Mouse (Mus musculus): ENCODE measurements around the gene Cabin1. TPM values are rescaled to one million over a fixed set of nuclear protein-coding genes. Genes with fewer than 3 reads are reported as not detected.

Cabin1 gene
- polyA plus RNA-seq, 1 experiment = 82.3 TPM

GRCm38 (mm10) chr10:75790773-75791172 is 26.6 kb upstream of the Cabin1 start:
- Histone ChIP-seq H3K4me3 (ENCODE audit: control insufficient read depth, insufficient read depth, low read length) (no peak overlapping the region), H3K4me1 (replicated peaks; ENCODE audit: control insufficient read depth, insufficient read depth, low read length) (no peaks in the 10 kb centered on the region), H3K27me3 (ENCODE audit: control insufficient read depth, insufficient read depth, low read length) (no peaks in the 10 kb centered on the region), H3K27ac (ENCODE audit: control insufficient read depth, insufficient read depth, low read length) (no peak overlapping the region), H3K36me3 (ENCODE audit: control insufficient read depth, insufficient read depth, low read length) (no peaks in the 10 kb centered on the region)
- DNase-seq = peak; percentile 28
- 20% methylated on average over 7 of the region's 7 CpGs for WGBS
- TF ChIP-seq POLR2A (IDR thresholded peaks at IDR 0.05; ENCODE audit: control insufficient read depth, extremely low read depth, insufficient read depth, low read length, poor library complexity) (no peak), CTCF (IDR thresholded peaks at IDR 0.05; ENCODE audit: borderline replicate concordance, control insufficient read depth, extremely low read depth, insufficient read depth, low read length, poor library complexity) (no peak)

- no peak overlapping the region for H3K4me3 ChIP-seq (ENCODE audit: control insufficient read depth, insufficient read depth, low read length)
- no peak overlapping the region for H3K27ac ChIP-seq (ENCODE audit: control insufficient read depth, insufficient read depth, low read length)
- TF ChIP-seq CTCF (IDR thresholded peaks at IDR 0.05; ENCODE audit: borderline replicate concordance, control insufficient read depth, extremely low read depth, insufficient read depth, low read length, poor library complexity) = no peak
- no peak for TF ChIP-seq POLR2A (IDR thresholded peaks at IDR 0.05; ENCODE audit: control insufficient read depth, extremely low read depth, insufficient read depth, low read length, poor library complexity)
- WGBS = 94% methylated on average over 5 of the region's 5 CpGs
- H3K36me3 ChIP-seq (ENCODE audit: control insufficient read depth, insufficient read depth, low read length) = no peaks in the 10 kb centered on the region
- DNase-seq = no peak
- no peaks in the 10 kb centered on the region for H3K27me3 ChIP-seq (ENCODE audit: control insufficient read depth, insufficient read depth, low read length)
- no peaks in the 10 kb centered on the region for H3K4me1 ChIP-seq (replicated peaks; ENCODE audit: control insufficient read depth, insufficient read depth, low read length)
These were observed 25.7 kb upstream of the Cabin1 start for GRCm38 (mm10) chr10:75789841-75790240.

- TF ChIP-seq POLR2A (IDR thresholded peaks at IDR 0.05; ENCODE audit: control insufficient read depth, extremely low read depth, insufficient read depth, low read length, poor library complexity) = no peak
- no peak for TF ChIP-seq CTCF (IDR thresholded peaks at IDR 0.05; ENCODE audit: borderline replicate concordance, control insufficient read depth, extremely low read depth, insufficient read depth, low read length, poor library complexity)
- Histone ChIP-seq H3K27ac (ENCODE audit: control insufficient read depth, insufficient read depth, low read length) (no peak overlapping the region), H3K4me3 (ENCODE audit: control insufficient read depth, insufficient read depth, low read length) (no peak overlapping the region), H3K36me3 (ENCODE audit: control insufficient read depth, insufficient read depth, low read length) (no peaks in the 10 kb centered on the region), H3K4me1 (replicated peaks; ENCODE audit: control insufficient read depth, insufficient read depth, low read length) (no peaks in the 10 kb centered on the region), H3K27me3 (ENCODE audit: control insufficient read depth, insufficient read depth, low read length) (no peaks in the 10 kb centered on the region)
- WGBS = 89% methylated on average over 6 of the region's 6 CpGs
- no peak for DNase-seq
These were observed 25.1 kb upstream of the Cabin1 start for GRCm38 (mm10) chr10:75789081-75789735.

GRCm38 (mm10) chr10:75788277-75788676 is 24.1 kb upstream of the Cabin1 start:
- no peak for DNase-seq
- Histone ChIP-seq H3K27ac (ENCODE audit: control insufficient read depth, insufficient read depth, low read length) (no peak overlapping the region), H3K27me3 (ENCODE audit: control insufficient read depth, insufficient read depth, low read length) (no peaks in the 10 kb centered on the region), H3K4me1 (replicated peaks; ENCODE audit: control insufficient read depth, insufficient read depth, low read length) (no peaks in the 10 kb centered on the region), H3K36me3 (ENCODE audit: control insufficient read depth, insufficient read depth, low read length) (no peaks in the 10 kb centered on the region), H3K4me3 (ENCODE audit: control insufficient read depth, insufficient read depth, low read length) (no peak overlapping the region)
- TF ChIP-seq CTCF (IDR thresholded peaks at IDR 0.05; ENCODE audit: borderline replicate concordance, control insufficient read depth, extremely low read depth, insufficient read depth, low read length, poor library complexity) (no peak), POLR2A (IDR thresholded peaks at IDR 0.05; ENCODE audit: control insufficient read depth, extremely low read depth, insufficient read depth, low read length, poor library complexity) (no peak)
- 93% methylated on average over 8 of the region's 8 CpGs for WGBS

GRCm38 (mm10) chr10:75785442-75785841 is 21.3 kb upstream of the Cabin1 start:
- TF ChIP-seq POLR2A (IDR thresholded peaks at IDR 0.05; ENCODE audit: control insufficient read depth, extremely low read depth, insufficient read depth, low read length, poor library complexity) (no peak), CTCF (IDR thresholded peaks at IDR 0.05; ENCODE audit: borderline replicate concordance, control insufficient read depth, extremely low read depth, insufficient read depth, low read length, poor library complexity) (no peak)

GRCm38 (mm10) chr10:75780769-75781578 is 16.8 kb upstream of the Cabin1 start, which contains the start of the genes Gm20441 and Gstt3:
Gene Gm20441, minus strand, starts transcription at chr10:75780954.
Gene Gstt3, minus strand, starts transcription at chr10:75781414.
- Histone ChIP-seq H3K36me3 (ENCODE audit: control insufficient read depth, insufficient read depth, low read length) (no peaks in the 10 kb centered on the region), H3K4me1 (replicated peaks; ENCODE audit: control insufficient read depth, insufficient read depth, low read length) (peaks cover 19% of the 10 kb centered on the region), H3K27me3 (ENCODE audit: control insufficient read depth, insufficient read depth, low read length) (0 out of 2 replicates have a peak, but pooled peaks cover 2% of the 10 kb centered on the region), H3K27ac (ENCODE audit: control insufficient read depth, insufficient read depth, low read length) (no peak within 1 kb of the TSS), H3K4me3 (ENCODE audit: control insufficient read depth, insufficient read depth, low read length) (peak within 1 kb of the TSS; percentile 39)
- WGBS = 2% methylated on average over 28 of the region's 28 CpGs
- DNase-seq = peak; percentile 24
- no peak for TF ChIP-seq CTCF (IDR thresholded peaks at IDR 0.05; ENCODE audit: borderline replicate concordance, control insufficient read depth, extremely low read depth, insufficient read depth, low read length, poor library complexity)
- TF ChIP-seq POLR2A (IDR thresholded peaks at IDR 0.05; ENCODE audit: control insufficient read depth, extremely low read depth, insufficient read depth, low read length, poor library complexity) = no peak

More at GRCm38 (mm10) chr10:75785442-75785841, 21.3 kb upstream of the Cabin1 start:
- Histone ChIP-seq H3K36me3 (ENCODE audit: control insufficient read depth, insufficient read depth, low read length) (no peaks in the 10 kb centered on the region), H3K27me3 (ENCODE audit: control insufficient read depth, insufficient read depth, low read length) (0 out of 2 replicates have a peak, but pooled peaks cover 2% of the 10 kb centered on the region), H3K4me1 (replicated peaks; ENCODE audit: control insufficient read depth, insufficient read depth, low read length) (peaks cover 8% of the 10 kb centered on the region), H3K27ac (ENCODE audit: control insufficient read depth, insufficient read depth, low read length) (no peak overlapping the region), H3K4me3 (ENCODE audit: control insufficient read depth, insufficient read depth, low read length) (no peak overlapping the region)
- WGBS = 46% methylated on average over 1 of the region's 1 CpGs
- DNase-seq = no peak

All from thymus, adult 2 months (tissue).